Mouse (Mus musculus): ENCODE measurements around the gene Acap3. TPM values are rescaled to one million over a fixed set of nuclear protein-coding genes. Genes with fewer than 3 reads are reported as not detected.

The Acap3 gene
- polyA plus RNA-seq, 1 experiment from 2014 or later: 13.8 TPM

GRCm38 (mm10) chr4:155854991-155855390 lies 36.6 kb upstream of the Acap3 start:
- Histone ChIP-seq H3K27ac (ENCODE audit: poor library complexity, severe bottlenecking) (no peak overlapping the region), H3K4me1 (replicated peaks) (0 out of 2 replicates have a peak, but pooled peaks cover 5% of the 10 kb centered on the region), H3K4me2 (no peak overlapping the region), H3K9ac (no peak overlapping the region), H3K4me3 (no peak overlapping the region), H3K27me3 (replicated peaks) (no peaks in the 10 kb centered on the region), H3K36me3 (peaks cover 60% of the 10 kb centered on the region), H3K9me3 (replicated peaks) (no peaks in the 10 kb centered on the region)
- 95% methylated on average over 12 of the region's 12 CpGs for WGBS
- ATAC-seq (ENCODE audit: insufficient number of reproducible peaks, low FRiP score): no peak

- ATAC-seq (ENCODE audit: insufficient number of reproducible peaks, low FRiP score): no peak
- H3K4me3 ChIP-seq: no peak overlapping the region
- no peak overlapping the region for H3K4me2 ChIP-seq
- H3K9me3 ChIP-seq (replicated peaks): no peaks in the 10 kb centered on the region
- no peak overlapping the region for H3K9ac ChIP-seq
- WGBS: 89% methylated on average over 12 of the region's 12 CpGs
- H3K4me1 ChIP-seq (replicated peaks): 0 out of 2 replicates have a peak, but pooled peaks cover 4% of the 10 kb centered on the region
- peaks cover 70% of the 10 kb centered on the region for H3K36me3 ChIP-seq
- H3K27me3 ChIP-seq (replicated peaks): no peaks in the 10 kb centered on the region
- H3K27ac ChIP-seq (ENCODE audit: poor library complexity, severe bottlenecking): no peak overlapping the region
Measured at GRCm38 (mm10) chr4:155856071-155856470, 35.6 kb upstream of the Acap3 start.

GRCm38 (mm10) chr4:155856881-155857280 lies 34.7 kb upstream of the Acap3 start:
- no peaks in the 10 kb centered on the region for H3K27me3 ChIP-seq (replicated peaks)

GRCm38 (mm10) chr4:155859318-155859717 lies 32.3 kb upstream of the Acap3 start:
- Histone ChIP-seq H3K4me1 (replicated peaks) (no peaks in the 10 kb centered on the region), H3K4me2 (no peak overlapping the region), H3K9me3 (replicated peaks) (no peaks in the 10 kb centered on the region), H3K9ac (no peak overlapping the region), H3K27ac (ENCODE audit: poor library complexity, severe bottlenecking) (no peak overlapping the region), H3K27me3 (replicated peaks) (no peaks in the 10 kb centered on the region), H3K36me3 (peaks cover 63% of the 10 kb centered on the region), H3K4me3 (no peak overlapping the region)
- peak; percentile 49 for ATAC-seq (ENCODE audit: insufficient number of reproducible peaks, low FRiP score)
- WGBS: 15% methylated on average over 13 of the region's 13 CpGs

More at GRCm38 (mm10) chr4:155856881-155857280, 34.7 kb upstream of the Acap3 start:
- H3K4me1 ChIP-seq (replicated peaks): no peaks in the 10 kb centered on the region
- H3K4me2 ChIP-seq: no peak overlapping the region
- no peak overlapping the region for H3K27ac ChIP-seq (ENCODE audit: poor library complexity, severe bottlenecking)
- H3K9ac ChIP-seq: no peak overlapping the region
- 70% methylated on average over 3 of the region's 3 CpGs for WGBS
- no peak for ATAC-seq (ENCODE audit: insufficient number of reproducible peaks, low FRiP score)
- no peak overlapping the region for H3K4me3 ChIP-seq
- H3K9me3 ChIP-seq (replicated peaks): no peaks in the 10 kb centered on the region
- peaks cover 72% of the 10 kb centered on the region for H3K36me3 ChIP-seq

GRCm38 (mm10) chr4:155861787-155862186 lies 29.8 kb upstream of the Acap3 start:
- Histone ChIP-seq H3K27me3 (replicated peaks) (no peaks in the 10 kb centered on the region), H3K27ac (ENCODE audit: poor library complexity, severe bottlenecking) (no peak overlapping the region), H3K9me3 (replicated peaks) (no peaks in the 10 kb centered on the region), H3K9ac (no peak overlapping the region), H3K4me3 (no peak overlapping the region), H3K4me2 (no peak overlapping the region), H3K4me1 (replicated peaks) (no peaks in the 10 kb centered on the region), H3K36me3 (peaks cover 58% of the 10 kb centered on the region)
- no peak for ATAC-seq (ENCODE audit: insufficient number of reproducible peaks, low FRiP score)
- WGBS: 92% methylated on average over 7 of the region's 7 CpGs

- no peak for ATAC-seq (ENCODE audit: insufficient number of reproducible peaks, low FRiP score)
Measured at GRCm38 (mm10) chr4:155863001-155863400, 28.6 kb upstream of the Acap3 start, which contains the start of gene Tas1r3. Tas1r3 (minus strand) TSS chr4:155863362.

GRCm38 (mm10) chr4:155868614-155869298 lies 22.9 kb upstream of the Acap3 start:
- 10% methylated on average over 22 of the region's 22 CpGs for WGBS
- Histone ChIP-seq H3K4me2 (peak overlapping the region; percentile 95), H3K36me3 (peaks cover 45% of the 10 kb centered on the region), H3K9me3 (replicated peaks) (no peaks in the 10 kb centered on the region), H3K27me3 (replicated peaks) (no peaks in the 10 kb centered on the region), H3K4me3 (peak overlapping the region; percentile 91), H3K9ac (peak overlapping the region; percentile 92), H3K4me1 (replicated peaks) (peaks cover 18% of the 10 kb centered on the region), H3K27ac (ENCODE audit: poor library complexity, severe bottlenecking) (no peak overlapping the region)
- peak; percentile 41 for ATAC-seq (ENCODE audit: insufficient number of reproducible peaks, low FRiP score)

More at GRCm38 (mm10) chr4:155863001-155863400, 28.6 kb upstream of the Acap3 start, which contains the start of gene Tas1r3:
- Histone ChIP-seq H3K36me3 (peaks cover 49% of the 10 kb centered on the region), H3K27ac (ENCODE audit: poor library complexity, severe bottlenecking) (no peak within 1 kb of the TSS), H3K9ac (no peak within 1 kb of the TSS), H3K4me2 (no peak within 1 kb of the TSS), H3K4me1 (replicated peaks) (no peaks in the 10 kb centered on the region), H3K4me3 (no peak within 1 kb of the TSS), H3K9me3 (replicated peaks) (no peaks in the 10 kb centered on the region), H3K27me3 (replicated peaks) (no peaks in the 10 kb centered on the region)
- 74% methylated on average over 5 of the region's 5 CpGs for WGBS

- Histone ChIP-seq H3K9ac (peak within 1 kb of the TSS; percentile 92), H3K9me3 (replicated peaks) (no peaks in the 10 kb centered on the region), H3K27me3 (replicated peaks) (no peaks in the 10 kb centered on the region), H3K4me3 (peak within 1 kb of the TSS; percentile 91), H3K36me3 (peaks cover 52% of the 10 kb centered on the region), H3K27ac (ENCODE audit: poor library complexity, severe bottlenecking) (peak within 1 kb of the TSS; percentile 75), H3K4me1 (replicated peaks) (peaks cover 18% of the 10 kb centered on the region), H3K4me2 (peak within 1 kb of the TSS; percentile 95)
- peak; percentile 97 for ATAC-seq (ENCODE audit: insufficient number of reproducible peaks, low FRiP score)
- under 1% methylated on average over 63 of the region's 63 CpGs for WGBS
Measured at GRCm38 (mm10) chr4:155869317-155870033, 22.1 kb upstream of the Acap3 start, which contains the start of the genes Cptp and Ints11. Cptp (minus strand) TSS chr4:155869440. Ints11 (plus strand) TSS chr4:155869546.

- 88% methylated on average over 7 of the region's 7 CpGs for WGBS
- ATAC-seq (ENCODE audit: insufficient number of reproducible peaks, low FRiP score): no peak
- Histone ChIP-seq H3K9me3 (replicated peaks) (no peaks in the 10 kb centered on the region), H3K27me3 (replicated peaks) (no peaks in the 10 kb centered on the region), H3K4me2 (no peak overlapping the region), H3K27ac (ENCODE audit: poor library complexity, severe bottlenecking) (no peak overlapping the region), H3K9ac (no peak overlapping the region), H3K36me3 (peaks cover 51% of the 10 kb centered on the region), H3K4me3 (no peak overlapping the region), H3K4me1 (replicated peaks) (peaks cover 18% of the 10 kb centered on the region)
Measured at GRCm38 (mm10) chr4:155871404-155871803, 20.2 kb upstream of the Acap3 start.

- WGBS: 60% methylated on average over 3 of the region's 3 CpGs
- ATAC-seq (ENCODE audit: insufficient number of reproducible peaks, low FRiP score): peak; percentile 57; the same call in 1 of the 2 replicates
- peaks cover 51% of the 10 kb centered on the region for H3K36me3 ChIP-seq
Measured at GRCm38 (mm10) chr4:155883587-155883986, 8.0 kb upstream of the Acap3 start.

GRCm38 (mm10) chr4:155886330-155886729 lies 5.3 kb upstream of the Acap3 start:
- Histone ChIP-seq H3K4me1 (replicated peaks) (peaks cover 18% of the 10 kb centered on the region; the same call in 1 of the 2 replicates), H3K27me3 (replicated peaks) (no peaks in the 10 kb centered on the region), H3K9me3 (replicated peaks) (no peaks in the 10 kb centered on the region), H3K4me3 (no peak overlapping the region), H3K9ac (no peak overlapping the region), H3K36me3 (peaks cover 55% of the 10 kb centered on the region), H3K4me2 (no peak overlapping the region), H3K27ac (ENCODE audit: poor library complexity, severe bottlenecking) (no peak overlapping the region)
- WGBS: 92% methylated on average over 5 of the region's 5 CpGs
- ATAC-seq (ENCODE audit: insufficient number of reproducible peaks, low FRiP score): no peak

More at GRCm38 (mm10) chr4:155883587-155883986, 8.0 kb upstream of the Acap3 start:
- Histone ChIP-seq H3K9ac (no peak overlapping the region; the same call in 1 of the 2 replicates), H3K27me3 (replicated peaks) (no peaks in the 10 kb centered on the region), H3K9me3 (replicated peaks) (no peaks in the 10 kb centered on the region), H3K4me1 (replicated peaks) (peaks cover 8% of the 10 kb centered on the region; the same call in 1 of the 2 replicates), H3K4me2 (0 out of 2 replicates have a peak overlapping the region, but pooled peaks have one; percentile 24), H3K27ac (ENCODE audit: poor library complexity, severe bottlenecking) (peak overlapping the region; percentile 79), H3K4me3 (no peak overlapping the region)

Measured in heart, embryonic 12.5 days (tissue).